Mouse (Mus musculus): ENCODE data around the gene Hddc3. TPM values are rescaled to one million over a fixed set of nuclear protein-coding genes. Genes with fewer than 3 reads are reported as not detected.

The Hddc3 gene
- total and polyA plus RNA-seq, 3 experiments: 47.1 to 58.1 TPM; not detected in 1

GRCm38 (mm10) chr7:80318670-80319069 is 24.2 kb upstream of the Hddc3 start:
- Histone ChIP-seq H3K4me1 (ENCODE audit: control insufficient read depth in 1 of 2, insufficient read depth in 2 of 2, low read length in 2 of 2) (peaks cover 0 to 7% of the 10 kb centered on the region in 2 experiments; a peak in 2 of 4 replicates), H3K4me3 (ENCODE audit: control insufficient read depth in 1 of 2, insufficient read depth in 1 of 2, low read depth in 2 of 2, low read length in 2 of 2) (no peak overlapping the region), H3K9me3 (replicated peaks; ENCODE audit: insufficient read depth, low read length) (no peaks in the 10 kb centered on the region), H3K27me3 (ENCODE audit: control insufficient read depth in 1 of 2, insufficient read depth in 2 of 2, low read length in 2 of 2) (no peaks in the 10 kb centered on the region), H3K36me3 (ENCODE audit: control insufficient read depth in 1 of 2, insufficient read depth in 2 of 2, low read length in 2 of 2) (peaks cover 4 to 9% of the 10 kb centered on the region in 2 experiments), H3K9ac (ENCODE audit: control insufficient read depth, low read depth, low read length, poor library complexity, severe bottlenecking) (no peak overlapping the region), H3K79me2 (ENCODE audit: control insufficient read depth, insufficient read depth, low read length, poor library complexity) (peaks cover 22% of the 10 kb centered on the region), H3K27ac (ENCODE audit: control insufficient read depth, low read depth, low read length) (no peak overlapping the region)
- TF ChIP-seq TCF12 (IDR thresholded peaks at IDR 0.05; ENCODE audit: low read depth, low read length) (no peak), RCOR1 (IDR thresholded peaks at IDR 0.05; ENCODE audit: low read depth, low read length) (no peak), KAT2A (conservative IDR thresholded peaks at IDR 0.05; ENCODE audit: low read depth, low read length) (no peak), MEF2A (IDR thresholded peaks at IDR 0.05; ENCODE audit: extremely low read depth, insufficient replicate concordance, low read depth, low read length, poor library complexity, severe bottlenecking) (no peak), MAX (IDR thresholded peaks at IDR 0.05; ENCODE audit: low read length) (no peak), POLR2AphosphoS5 (IDR thresholded peaks at IDR 0.05; ENCODE audit: borderline replicate concordance, low read depth, low read length) (no peak; the same call in 1 of the 2 replicates), CHD2 (IDR thresholded peaks at IDR 0.05; ENCODE audit: low read length) (no peak), RAD21 (IDR thresholded peaks at IDR 0.05; ENCODE audit: low read depth, low read length) (no peak), SMC3 (IDR thresholded peaks at IDR 0.05; ENCODE audit: low read depth, low read length) (no peak), BHLHE40 (IDR thresholded peaks at IDR 0.05; ENCODE audit: borderline replicate concordance, low read depth, low read length) (no peak)
- DNase-seq (ENCODE audit: low read depth, low spot score): no peak

GRCm38 (mm10) chr7:80319846-80320496 is 22.9 kb upstream of the Hddc3 start:
- Histone ChIP-seq H3K36me3 (ENCODE audit: control insufficient read depth in 1 of 2, insufficient read depth in 2 of 2, low read length in 2 of 2) (peaks cover 4 to 9% of the 10 kb centered on the region in 2 experiments), H3K27ac (ENCODE audit: control insufficient read depth, low read depth, low read length) (no peak overlapping the region), H3K9ac (ENCODE audit: control insufficient read depth, low read depth, low read length, poor library complexity, severe bottlenecking) (no peak overlapping the region), H3K79me2 (ENCODE audit: control insufficient read depth, insufficient read depth, low read length, poor library complexity) (peaks cover 24% of the 10 kb centered on the region), H3K4me3 (ENCODE audit: control insufficient read depth in 1 of 2, insufficient read depth in 1 of 2, low read depth in 2 of 2, low read length in 2 of 2) (no peak overlapping the region), H3K9me3 (replicated peaks; ENCODE audit: insufficient read depth, low read length) (no peaks in the 10 kb centered on the region), H3K4me1 (ENCODE audit: control insufficient read depth in 1 of 2, insufficient read depth in 2 of 2, low read length in 2 of 2) (peaks cover 0 to 7% of the 10 kb centered on the region in 2 experiments; a peak in 2 of 4 replicates), H3K27me3 (ENCODE audit: control insufficient read depth in 1 of 2, insufficient read depth in 2 of 2, low read length in 2 of 2) (no peaks in the 10 kb centered on the region)
- DNase-seq (ENCODE audit: low read depth, low spot score): no peak
- TF ChIP-seq ZNF384 (IDR thresholded peaks at IDR 0.05; ENCODE audit: low read depth, low read length) (no peak), GATA1 (IDR thresholded peaks at IDR 0.05; ENCODE audit: low read depth, low read length) (no peak), CHD1 (IDR thresholded peaks at IDR 0.05; ENCODE audit: low read depth, low read length) (no peak), MYC (IDR thresholded peaks at IDR 0.05; ENCODE audit: low read depth, low read length) (no peak), MEF2A (IDR thresholded peaks at IDR 0.05; ENCODE audit: extremely low read depth, insufficient replicate concordance, low read depth, low read length, poor library complexity, severe bottlenecking) (no peak)
